Mouse (Mus musculus): ENCODE measurements around the gene Smco3. TPM values are rescaled to one million over a fixed set of nuclear protein-coding genes. Genes with fewer than 3 reads are reported as not detected.
A peak's percentile ranks its signal among the peaks of the same experiment; 100 is the strongest.

Gene Smco3
- total and polyA plus RNA-seq, 3 experiments, result not detected

DNA sequence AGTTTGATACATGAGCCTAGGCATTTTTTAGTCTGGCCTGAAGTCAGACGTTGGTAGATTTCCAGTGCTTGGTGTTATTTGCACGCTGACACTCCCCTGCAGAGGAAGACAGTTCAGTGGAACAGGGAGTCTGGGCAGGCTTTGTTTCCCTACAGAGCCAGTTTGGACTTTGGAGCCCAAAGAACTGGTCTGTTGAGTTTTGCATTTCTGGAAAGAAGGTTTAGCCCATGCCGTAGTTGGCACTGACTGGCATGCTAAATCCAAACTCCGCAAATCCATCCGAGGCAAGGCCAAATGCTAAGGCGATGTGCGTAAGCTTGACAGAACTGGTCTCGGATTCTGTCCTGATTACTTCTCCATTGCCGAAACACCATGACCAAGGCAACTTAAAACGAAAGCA, 24.1 kb downstream of the Smco3 start:
- TF ChIP-seq MYB (IDR thresholded peaks at IDR 0.05; ENCODE audit: low read depth, low read length) (no peak), USF1 (IDR thresholded peaks at IDR 0.05; ENCODE audit: low read depth, low read length) (no peak)
- DNase-seq (ENCODE audit: low read depth, low spot score), result no peak
- H3K9ac ChIP-seq (ENCODE audit: control insufficient read depth, low read depth, low read length, poor library complexity, severe bottlenecking), result no peak overlapping the region
- H3K79me2 ChIP-seq (ENCODE audit: control insufficient read depth, insufficient read depth, low read length, poor library complexity), result peaks cover 24% of the 10 kb centered on the region
- H3K27ac ChIP-seq (ENCODE audit: control insufficient read depth, low read depth, low read length), result no peak overlapping the region
- no peaks in the 10 kb centered on the region for H3K9me3 ChIP-seq (replicated peaks; ENCODE audit: insufficient read depth, low read length)
- H3K4me1 ChIP-seq (ENCODE audit: control insufficient read depth in 1 of 2, insufficient read depth in 2 of 2, low read length in 2 of 2), result peaks cover 0 to 12% of the 10 kb centered on the region in 2 experiments; a peak in 3 of 4 replicates
- no peaks in the 10 kb centered on the region for H3K27me3 ChIP-seq (ENCODE audit: control insufficient read depth in 1 of 2, insufficient read depth in 2 of 2, low read length in 2 of 2)
- no peak overlapping the region for H3K4me3 ChIP-seq (ENCODE audit: control insufficient read depth in 1 of 2, insufficient read depth in 1 of 2, low read depth in 2 of 2, low read length in 2 of 2)
- peaks cover 8 to 10% of the 10 kb centered on the region in 2 experiments for H3K36me3 ChIP-seq (ENCODE audit: control insufficient read depth in 1 of 2, insufficient read depth in 2 of 2, low read length in 2 of 2)

- peaks cover 0 to 16% of the 10 kb centered on the region in 2 experiments; a peak in 3 of 4 replicates for H3K4me1 ChIP-seq (ENCODE audit: control insufficient read depth in 1 of 2, insufficient read depth in 2 of 2, low read length in 2 of 2)
Observed at GRCm38 (mm10) chr6:136809673-136810072, 25.6 kb downstream of the Smco3 start.

DNA sequence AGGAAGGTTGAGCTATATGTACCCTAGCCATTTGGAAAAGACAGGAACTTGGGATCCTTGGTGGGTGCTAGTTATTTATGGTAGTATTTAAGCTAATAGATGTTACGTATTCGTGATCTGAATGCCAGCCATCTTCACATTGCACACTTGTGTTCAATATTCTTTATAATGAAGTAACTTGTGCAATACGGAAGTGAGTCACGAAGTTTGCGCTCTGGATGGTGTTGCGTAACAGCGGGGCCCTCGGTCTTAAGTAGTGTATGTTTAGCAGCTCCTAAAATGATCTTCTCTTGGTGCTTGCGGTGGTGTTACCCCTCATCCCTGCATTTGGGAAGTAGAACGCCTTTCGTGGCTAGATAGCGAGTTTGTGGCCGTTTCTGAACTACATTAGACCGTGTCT, 26.2 kb downstream of the Smco3 start:
- Histone ChIP-seq H3K4me3 (ENCODE audit: control insufficient read depth in 1 of 2, insufficient read depth in 1 of 2, low read depth in 2 of 2, low read length in 2 of 2) (peak overlapping the region; percentile 61 to 74), H3K9me3 (replicated peaks; ENCODE audit: insufficient read depth, low read length) (no peaks in the 10 kb centered on the region), H3K4me1 (ENCODE audit: control insufficient read depth in 1 of 2, insufficient read depth in 2 of 2, low read length in 2 of 2) (peaks cover 0 to 16% of the 10 kb centered on the region in 2 experiments; a peak in 3 of 4 replicates), H3K9ac (ENCODE audit: control insufficient read depth, low read depth, low read length, poor library complexity, severe bottlenecking) (peak overlapping the region; percentile 94), H3K79me2 (ENCODE audit: control insufficient read depth, insufficient read depth, low read length, poor library complexity) (peaks cover 24% of the 10 kb centered on the region), H3K27me3 (ENCODE audit: control insufficient read depth in 1 of 2, insufficient read depth in 2 of 2, low read length in 2 of 2) (no peaks in the 10 kb centered on the region), H3K36me3 (ENCODE audit: control insufficient read depth in 1 of 2, insufficient read depth in 2 of 2, low read length in 2 of 2) (peaks cover 7 to 17% of the 10 kb centered on the region in 2 experiments), H3K27ac (ENCODE audit: control insufficient read depth, low read depth, low read length) (peak overlapping the region; percentile 77)
- TF ChIP-seq TBP (IDR thresholded peaks at IDR 0.05; ENCODE audit: low read depth, low read length) (peak; percentile 70), MEF2A (IDR thresholded peaks at IDR 0.05; ENCODE audit: extremely low read depth, insufficient replicate concordance, low read depth, low read length, poor library complexity, severe bottlenecking) (no peak), POLR2A (IDR thresholded peaks at IDR 0.05; ENCODE audit: control insufficient read depth in 1 of 2, insufficient read depth in 1 of 2, low read depth in 1 of 2, low read length in 2 of 2, poor library complexity in 1 of 2) (peak in 1 of 2 experiments; percentile 38; a peak in 1 of 4 replicates)
- peak; percentile 92 for DNase-seq (ENCODE audit: low read depth, low spot score)

More at GRCm38 (mm10) chr6:136809673-136810072, 25.6 kb downstream of the Smco3 start:
- Histone ChIP-seq H3K27me3 (ENCODE audit: control insufficient read depth in 1 of 2, insufficient read depth in 2 of 2, low read length in 2 of 2) (no peaks in the 10 kb centered on the region), H3K27ac (ENCODE audit: control insufficient read depth, low read depth, low read length) (peak overlapping the region; percentile 77), H3K36me3 (ENCODE audit: control insufficient read depth in 1 of 2, insufficient read depth in 2 of 2, low read length in 2 of 2) (peaks cover 8 to 17% of the 10 kb centered on the region in 2 experiments), H3K9ac (ENCODE audit: control insufficient read depth, low read depth, low read length, poor library complexity, severe bottlenecking) (peak overlapping the region; percentile 94), H3K4me3 (ENCODE audit: control insufficient read depth in 1 of 2, insufficient read depth in 1 of 2, low read depth in 2 of 2, low read length in 2 of 2) (peak overlapping the region; percentile 61 to 74), H3K79me2 (ENCODE audit: control insufficient read depth, insufficient read depth, low read length, poor library complexity) (peaks cover 24% of the 10 kb centered on the region), H3K9me3 (replicated peaks; ENCODE audit: insufficient read depth, low read length) (no peaks in the 10 kb centered on the region)
- peak; percentile 35 for DNase-seq (ENCODE audit: low read depth, low spot score)
- TF ChIP-seq MXI1 (IDR thresholded peaks at IDR 0.05; ENCODE audit: low read depth, low read length), result no peak
- TF ChIP-seq KAT2A (conservative IDR thresholded peaks at IDR 0.05; ENCODE audit: low read depth, low read length), result no peak
- TF ChIP-seq USF1 (IDR thresholded peaks at IDR 0.05; ENCODE audit: low read depth, low read length), result no peak
- no peak for TF ChIP-seq MYB (IDR thresholded peaks at IDR 0.05; ENCODE audit: low read depth, low read length)
- TF ChIP-seq ZMIZ1 (IDR thresholded peaks at IDR 0.05; ENCODE audit: low read depth, low read length), result no peak
- no peak for TF ChIP-seq TCF12 (IDR thresholded peaks at IDR 0.05; ENCODE audit: low read depth, low read length)
- no peak for TF ChIP-seq POLR2AphosphoS5 (IDR thresholded peaks at IDR 0.05; ENCODE audit: borderline replicate concordance, low read depth, low read length)
- no peak for TF ChIP-seq ZNF384 (IDR thresholded peaks at IDR 0.05; ENCODE audit: low read depth, low read length)
- no peak for TF ChIP-seq UBTF (IDR thresholded peaks at IDR 0.05; ENCODE audit: borderline replicate concordance, insufficient read depth, low read depth, low read length)
- no peak for TF ChIP-seq MAFK (IDR thresholded peaks at IDR 0.05; ENCODE audit: borderline replicate concordance, low read depth, low read length)
- no peak for TF ChIP-seq EP300 (IDR thresholded peaks at IDR 0.05; ENCODE audit: low read depth in 1 of 2, low read length in 2 of 2)
- no peak for TF ChIP-seq GABPA (IDR thresholded peaks at IDR 0.05; ENCODE audit: low read depth, low read length)
- TF ChIP-seq USF2 (IDR thresholded peaks at IDR 0.05; ENCODE audit: borderline replicate concordance in 1 of 2, insufficient read depth in 1 of 2, low read depth in 1 of 2, low read length in 2 of 2), result no peak
- no peak for TF ChIP-seq CTCF (IDR thresholded peaks at IDR 0.05 in 2 of 3, conservative IDR thresholded peaks at IDR 0.05 in 1 of 3; ENCODE audit: control insufficient read depth in 1 of 3, insufficient read depth in 1 of 3, low read depth in 2 of 3, low read length in 3 of 3, poor library complexity in 1 of 3, severe bottlenecking in 1 of 3)

Data from MEL (cell line).